Mouse (Mus musculus) midbrain, embryonic 11.5 days (tissue): ENCODE data around the gene Bcdin3d. TPM values are rescaled to one million over a fixed set of nuclear protein-coding genes. Genes with fewer than 3 reads are reported as not detected.

Experiments used
- ATAC-seq: fragments of 200-750 bp; cut with Nextera tagmentation; 2 replicates; pipeline ENCODE4 v1.8.0; 2017; ENCODE audit warnings: moderate TSS enrichment, moderate library complexity; ENCODE audit not compliant: low FRiP score
- DNase-seq: peaks from one replicate; pipeline ENCODE4 v3.0.0; 2015; ENCODE audit warnings: low spot score; ENCODE audit errors: missing footprints
- H3K27ac ChIP-seq: fragments of 300-500 bp; sonication (generic); 2 replicates; pipeline ENCODE4 v1.5.1; 2014; ENCODE audit warnings: low read depth, low read length
- H3K27me3 ChIP-seq: fragments of 300-500 bp; sonication (generic); 2 replicates; pipeline ENCODE4 v1.6.1; 2014; ENCODE audit warnings: mild to moderate bottlenecking, low read length, moderate library complexity, mixed read lengths; ENCODE audit not compliant: control insufficient read depth, insufficient read depth
- H3K36me3 ChIP-seq: fragments of 300-500 bp; sonication (generic); 2 replicates; pipeline ENCODE4 v1.6.1; 2014; ENCODE audit warnings: mild to moderate bottlenecking, low read length, moderate library complexity, mixed read lengths; ENCODE audit not compliant: control insufficient read depth, insufficient read depth
- H3K4me1 ChIP-seq: fragments of 300-500 bp; sonication (generic); 2 replicates; pipeline ENCODE4 v1.6.1; 2014; ENCODE audit warnings: low read length; ENCODE audit not compliant: control insufficient read depth, insufficient read depth
- H3K4me2 ChIP-seq: fragments of 300-500 bp; sonication (generic); 2 replicates; pipeline ENCODE4 v1.6.1; 2014; ENCODE audit warnings: mild to moderate bottlenecking, moderate library complexity
- H3K4me3 ChIP-seq: fragments of 300-500 bp; sonication (generic); 2 replicates; pipeline ENCODE4 v1.5.1; 2014; ENCODE audit warnings: low read depth, low read length
- H3K9ac ChIP-seq: fragments of 300-500 bp; sonication (generic); 2 replicates; pipeline ENCODE4 v1.6.1; 2014; ENCODE audit warnings: low read length
- H3K9me3 ChIP-seq: fragments of 300-500 bp; sonication (generic); 2 replicates; pipeline ENCODE4 v1.6.1; 2016; ENCODE audit warnings: low read length; ENCODE audit not compliant: control insufficient read depth
- WGBS: fragments of 180-500 bp; shearing (Covaris S2); extraction: QIAGEN DNeasy Blood & Tissue Kit; methylation state at CpG from one replicate; pipeline ENCODE4 v1.1.7; 2014; 5-methylcytosine and 5-hydroxymethylcytosine counted together
- polyA plus RNA-seq: library from polyadenylated mRNA; unstranded; fragments of >200 nt; fragmentation: Nextera tagmentation; extraction: Ambion mirVana; gene quantifications from 2 replicates; pipeline ENCODE4 v1.2.1, GENCODE M21; 2014

Bcdin3d gene
- polyA plus RNA-seq, 1 experiment from 2014 or later: 19.7 TPM

- Histone ChIP-seq H3K4me2 (no peak overlapping the region), H3K4me1 (no peaks in the 10 kb centered on the region), H3K27me3 (no peaks in the 10 kb centered on the region), H3K9ac (no peak overlapping the region), H3K36me3 (no peaks in the 10 kb centered on the region), H3K9me3 (no peaks in the 10 kb centered on the region), H3K27ac (no peak overlapping the region), H3K4me3 (no peak overlapping the region)
- DNase-seq (peak; percentile 45), ATAC-seq (no peak)
- 76% methylated on average over 6 of the region's 6 CpGs for WGBS
Observed at GRCm38 (mm10) chr15:99484745-99485144, 10.2 kb upstream of the Bcdin3d start.

- Histone ChIP-seq H3K4me3 (no peak overlapping the region), H3K9me3 (no peaks in the 10 kb centered on the region), H3K9ac (no peak overlapping the region), H3K36me3 (peaks cover under 1% of the 10 kb centered on the region; the same call in 1 of the 2 replicates), H3K27me3 (no peaks in the 10 kb centered on the region), H3K4me2 (no peak overlapping the region), H3K4me1 (peaks cover 7% of the 10 kb centered on the region; the same call in 1 of the 2 replicates), H3K27ac (no peak overlapping the region)
- no peak for ATAC-seq
- WGBS: 78% methylated on average over 1 of the region's 1 CpGs
- peak; percentile 59 for DNase-seq
Observed at GRCm38 (mm10) chr15:99475814-99476213, 1.3 kb upstream of the Bcdin3d start.

GRCm38 (mm10) chr15:99473801-99474575 lies 542 bp downstream of the Bcdin3d start:
- Histone ChIP-seq H3K36me3 (peaks cover 4% of the 10 kb centered on the region), H3K27me3 (no peaks in the 10 kb centered on the region), H3K4me3 (peak overlapping the region; percentile 76), H3K4me1 (peaks cover 7% of the 10 kb centered on the region; the same call in 1 of the 2 replicates), H3K27ac (peak overlapping the region; percentile 84), H3K4me2 (peak overlapping the region; percentile 79), H3K9me3 (no peaks in the 10 kb centered on the region; the same call in 1 of the 2 replicates), H3K9ac (peak overlapping the region; percentile 89)
- ATAC-seq (peak; percentile 86), DNase-seq (peak; percentile 97)
- 7% methylated on average over 38 of the region's 38 CpGs for whole genome bisulfite sequencing

GRCm38 (mm10) chr15:99472972-99473371 lies 1.6 kb downstream of the Bcdin3d start:
- 89% methylated on average over 7 of the region's 7 CpGs for WGBS
- DNase-seq (peak; percentile 83), ATAC-seq (no peak)
- H3K27ac ChIP-seq: no peak overlapping the region
- H3K36me3 ChIP-seq: peaks cover 4% of the 10 kb centered on the region
- H3K27me3 ChIP-seq: no peaks in the 10 kb centered on the region
- no peak overlapping the region for H3K9ac ChIP-seq
- peaks cover 7% of the 10 kb centered on the region; the same call in 1 of the 2 replicates for H3K4me1 ChIP-seq
- no peaks in the 10 kb centered on the region; the same call in 1 of the 2 replicates for H3K9me3 ChIP-seq
- H3K4me3 ChIP-seq: no peak overlapping the region
- H3K4me2 ChIP-seq: no peak overlapping the region

- ATAC-seq (no peak), DNase-seq (no peak)
- Histone ChIP-seq H3K4me2 (no peak overlapping the region), H3K36me3 (peaks cover 4% of the 10 kb centered on the region), H3K27ac (no peak overlapping the region), H3K9me3 (no peaks in the 10 kb centered on the region; the same call in 1 of the 2 replicates), H3K27me3 (no peaks in the 10 kb centered on the region), H3K4me3 (no peak overlapping the region), H3K4me1 (peaks cover 7% of the 10 kb centered on the region; the same call in 1 of the 2 replicates), H3K9ac (no peak overlapping the region)
- 78% methylated on average over 14 of the region's 14 CpGs for WGBS
Observed at GRCm38 (mm10) chr15:99471677-99472063, 2.9 kb downstream of the Bcdin3d start.

- H3K4me3 ChIP-seq: no peak overlapping the region
- 64% methylated on average over 17 of the region's 17 CpGs for WGBS
- DNase-seq: peak; percentile 92
- H3K4me2 ChIP-seq: no peak overlapping the region
- no peaks in the 10 kb centered on the region; the same call in 1 of the 2 replicates for H3K9me3 ChIP-seq
- no peak overlapping the region for H3K27ac ChIP-seq
- H3K36me3 ChIP-seq: peaks cover 4% of the 10 kb centered on the region
- H3K4me1 ChIP-seq: peaks cover 7% of the 10 kb centered on the region; the same call in 1 of the 2 replicates
- no peaks in the 10 kb centered on the region for H3K27me3 ChIP-seq
- no peak for ATAC-seq
- H3K9ac ChIP-seq: no peak overlapping the region
Observed at GRCm38 (mm10) chr15:99470971-99471676, 3.4 kb downstream of the Bcdin3d start.

GRCm38 (mm10) chr15:99470224-99470761 lies 4.2 kb downstream of the Bcdin3d start:
- Histone ChIP-seq H3K4me2 (no peak overlapping the region), H3K27ac (no peak overlapping the region)
- WGBS: 92% methylated on average over 31 of the region's 31 CpGs

GRCm38 (mm10) chr15:99469736-99470135 lies 4.8 kb downstream of the Bcdin3d start:
- Histone ChIP-seq H3K36me3 (peaks cover 4% of the 10 kb centered on the region), H3K9ac (no peak overlapping the region), H3K4me3 (no peak overlapping the region), H3K9me3 (no peaks in the 10 kb centered on the region; the same call in 1 of the 2 replicates), H3K4me2 (no peak overlapping the region), H3K27me3 (no peaks in the 10 kb centered on the region), H3K27ac (no peak overlapping the region), H3K4me1 (peaks cover 5% of the 10 kb centered on the region; the same call in 1 of the 2 replicates)
- DNase-seq: peak; percentile 74
- WGBS: 93% methylated on average over 4 of the region's 4 CpGs
- no peak for ATAC-seq

More at GRCm38 (mm10) chr15:99470224-99470761, 4.2 kb downstream of the Bcdin3d start:
- Histone ChIP-seq H3K36me3 (peaks cover 4% of the 10 kb centered on the region), H3K4me1 (peaks cover 7% of the 10 kb centered on the region; the same call in 1 of the 2 replicates), H3K9ac (no peak overlapping the region), H3K4me3 (no peak overlapping the region), H3K9me3 (no peaks in the 10 kb centered on the region; the same call in 1 of the 2 replicates), H3K27me3 (no peaks in the 10 kb centered on the region)
- DNase-seq (no peak), ATAC-seq (no peak)
